Mouse (Mus musculus) regulatory T cell (primary cell): ENCODE data around the gene Sprtn.

Source experiments
- in situ Hi-C: fragments of 300-600 bp; cut with MboI, MseI; formaldehyde crosslinking; loops from one replicate; pipeline ENCODE4 v1.15.1; 2025; ENCODE audit warnings: high pct_unique_total_duplicates

The Sprtn gene

DNA sequence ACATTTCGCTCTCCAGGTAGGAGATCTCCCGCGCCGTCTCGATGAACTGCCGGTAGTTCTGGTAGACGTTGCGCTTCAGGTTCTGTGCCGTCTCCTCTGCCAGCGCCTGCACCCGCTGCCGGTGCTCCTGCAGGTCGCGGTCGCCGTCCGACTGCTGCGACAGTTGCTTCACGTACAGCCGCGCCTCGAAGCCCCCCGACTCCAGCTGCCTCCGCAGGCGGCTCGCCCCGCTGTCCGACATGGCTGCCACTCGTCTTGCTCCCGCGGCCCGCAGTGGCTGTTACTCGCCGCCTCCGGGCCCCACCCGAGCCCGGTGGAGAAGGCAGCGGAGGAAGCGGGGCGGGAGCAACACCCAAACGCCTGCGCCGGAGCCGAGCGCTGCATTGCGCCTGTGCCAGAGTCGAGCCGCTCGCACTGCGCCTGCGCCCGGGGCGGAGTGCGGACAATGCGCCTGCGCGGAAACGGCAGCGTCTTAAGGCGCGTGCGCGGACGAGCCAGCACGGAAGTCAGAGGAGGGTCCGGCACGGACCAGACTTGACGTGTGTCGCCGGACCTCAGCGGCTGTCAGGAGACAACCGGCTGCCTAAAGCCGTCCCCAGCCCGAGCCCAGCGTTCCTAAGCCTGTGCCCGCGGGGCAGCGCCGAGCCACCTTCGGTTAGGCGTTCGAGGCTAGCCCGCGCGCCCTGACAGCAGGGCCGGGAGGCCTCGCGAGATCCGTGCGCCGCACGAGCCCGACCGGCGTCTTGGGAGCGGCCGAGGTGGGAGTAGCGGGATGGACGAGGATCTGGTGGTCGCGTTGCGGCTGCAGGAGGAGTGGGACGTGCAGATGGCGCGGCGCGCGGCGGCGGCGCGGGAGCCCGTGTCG is at the start of gene Sprtn, which contains the start of gene Exoc8:
Gene Sprtn (plus strand): TSS at position 501 of the 865 bp plus-strand sequence.
Gene Exoc8 (minus strand): TSS at position 320 of the 865 bp plus-strand sequence.
- in situ Hi-C loops: no loop called here

DNA sequence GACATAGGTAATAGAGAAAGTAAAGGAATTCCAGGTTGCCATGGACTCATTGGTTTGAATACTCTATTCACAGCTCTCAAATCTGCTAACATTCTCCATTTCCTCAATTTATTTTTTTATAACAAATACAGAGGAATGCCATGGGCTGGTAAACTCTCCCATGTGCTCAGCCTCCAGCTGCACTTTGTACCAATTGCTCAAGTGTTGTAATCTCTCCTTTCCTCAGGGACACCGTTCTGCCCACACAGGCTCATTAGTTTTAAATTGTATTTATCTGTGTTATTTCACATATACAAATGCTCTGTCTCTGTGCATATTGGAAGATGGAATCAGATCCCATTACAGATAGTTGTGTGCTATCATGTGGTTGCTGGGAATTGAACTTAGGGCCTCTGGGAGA is 44.2 kb upstream of the Sprtn start:
- in situ Hi-C loops: no loop called here

DNA sequence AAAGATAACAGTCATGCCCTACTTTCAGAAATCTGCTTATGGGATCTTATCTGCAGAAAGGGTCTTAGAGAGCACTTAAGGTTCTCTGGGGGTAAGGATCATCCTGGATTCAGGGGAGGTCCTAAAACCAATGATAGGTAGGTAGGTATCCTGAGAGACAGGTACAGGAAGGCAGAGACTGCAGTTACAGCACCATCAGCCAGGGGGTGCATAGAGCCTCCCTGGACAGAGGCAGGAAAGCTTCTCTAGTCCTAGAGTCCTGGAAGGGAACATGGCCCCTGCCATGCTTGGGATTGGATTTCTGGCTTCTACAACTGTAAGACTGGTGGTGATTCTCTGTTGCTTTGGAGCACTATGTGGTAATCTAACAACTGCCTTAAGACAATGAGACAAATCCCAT is 38.2 kb upstream of the Sprtn start:
- in situ Hi-C loops: no loop called here

DNA sequence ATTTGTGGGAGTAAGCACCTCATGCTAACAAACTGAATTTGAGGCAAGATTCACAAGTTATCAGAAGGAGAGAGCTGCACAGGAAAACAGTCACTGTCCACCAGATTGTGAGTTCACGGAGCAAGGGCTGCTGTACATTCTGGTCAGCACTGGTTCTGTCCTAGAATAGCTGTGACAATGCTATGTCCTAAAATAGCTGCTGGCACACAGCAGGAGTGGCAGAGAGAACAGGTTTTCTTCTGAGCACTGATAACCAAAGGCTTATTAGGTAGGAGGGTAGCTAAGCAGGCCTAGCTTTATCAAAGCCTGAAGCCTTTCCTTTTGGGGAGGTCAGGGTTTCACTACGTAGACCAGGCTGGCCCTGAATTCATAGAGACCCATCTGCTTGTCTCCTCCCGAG is 37.5 kb upstream of the Sprtn start:
- in situ Hi-C loops: loop anchor here (5.0 kb wide), 1 partner anchor 138 kb away; the partner anchor contains the start of genes Arv1 and Ttc13

DNA sequence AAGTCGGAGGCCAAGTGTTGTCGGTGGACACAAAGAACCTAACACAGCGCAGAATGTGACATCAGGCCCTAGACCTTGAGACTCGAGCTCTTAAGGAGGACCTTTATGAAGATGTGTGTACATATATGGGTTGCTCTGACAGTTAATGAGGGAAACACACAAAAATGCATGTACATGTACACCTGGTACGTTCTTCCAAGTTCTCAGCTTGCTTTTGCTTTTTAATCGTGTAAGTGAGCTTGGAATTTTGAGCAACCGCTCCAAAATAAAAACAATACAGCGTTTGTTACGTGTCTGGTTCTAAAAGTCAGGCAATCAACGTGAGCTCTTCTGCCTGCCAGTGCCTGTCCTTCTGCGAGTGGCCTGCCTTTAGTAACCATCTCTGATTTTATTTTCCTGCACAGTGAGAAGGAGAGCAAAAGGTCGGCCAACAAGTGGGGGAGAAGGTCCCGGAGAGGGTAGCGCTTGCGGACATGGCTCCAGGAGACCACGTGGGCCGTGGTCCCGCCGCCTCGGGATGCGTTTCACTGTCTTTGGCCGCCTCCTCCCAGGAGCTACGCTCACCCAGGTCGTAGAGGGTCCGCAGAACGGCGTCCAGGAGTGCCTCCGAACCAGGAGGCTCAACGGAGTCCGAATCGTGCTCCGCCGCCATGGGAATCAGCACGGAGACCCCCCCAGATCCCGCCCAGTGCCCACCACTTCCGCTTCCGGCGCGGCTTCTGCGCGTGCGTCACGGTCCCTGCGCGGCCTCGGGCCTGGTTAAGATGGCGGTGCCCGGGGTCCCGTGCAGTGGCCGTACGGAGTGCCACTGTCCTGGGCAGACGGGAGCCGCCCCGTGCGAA is 35.1 kb upstream of the Sprtn start, which contains the start of the genes Gnpat and 2810004N23Rik:
Gene Gnpat (plus strand): TSS at position 713 of the 842 bp plus-strand sequence.
Gene 2810004N23Rik (minus strand): TSS at position 800 of the 842 bp plus-strand sequence.
- in situ Hi-C loops: loop anchor here (5.0 kb wide), 1 partner anchor 140 kb away; the partner anchor contains the start of genes Arv1 and Ttc13

DNA sequence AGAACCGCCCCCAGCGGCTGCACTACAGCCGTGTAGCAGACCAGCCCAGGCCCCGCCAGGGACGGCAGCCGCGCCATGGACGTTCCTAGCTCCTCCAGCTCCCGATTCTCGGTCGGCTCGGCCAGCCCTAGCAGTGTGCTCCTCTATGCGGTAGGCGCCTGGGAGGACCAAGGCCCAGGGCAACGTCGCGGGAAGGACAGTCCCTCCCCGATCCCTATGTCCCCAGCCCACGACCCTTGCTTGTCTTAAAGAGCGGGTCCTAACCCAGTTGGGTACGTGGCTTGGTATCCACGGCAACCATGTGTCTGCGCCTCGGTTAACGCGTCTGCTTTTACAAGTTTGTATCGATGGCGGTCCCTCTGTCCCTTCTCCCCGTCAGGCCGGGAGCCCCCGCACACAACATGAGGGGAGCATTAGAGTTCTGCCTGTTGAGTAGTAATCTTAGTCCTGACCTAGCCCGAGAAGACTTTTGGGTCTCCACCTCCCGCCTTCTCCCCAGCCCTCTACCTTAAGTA is 34.5 kb upstream of the Sprtn start:
- in situ Hi-C loops: loop anchor here (5.0 kb wide), 1 partner anchor 141 kb away; the partner anchor contains the start of genes Arv1 and Ttc13

DNA sequence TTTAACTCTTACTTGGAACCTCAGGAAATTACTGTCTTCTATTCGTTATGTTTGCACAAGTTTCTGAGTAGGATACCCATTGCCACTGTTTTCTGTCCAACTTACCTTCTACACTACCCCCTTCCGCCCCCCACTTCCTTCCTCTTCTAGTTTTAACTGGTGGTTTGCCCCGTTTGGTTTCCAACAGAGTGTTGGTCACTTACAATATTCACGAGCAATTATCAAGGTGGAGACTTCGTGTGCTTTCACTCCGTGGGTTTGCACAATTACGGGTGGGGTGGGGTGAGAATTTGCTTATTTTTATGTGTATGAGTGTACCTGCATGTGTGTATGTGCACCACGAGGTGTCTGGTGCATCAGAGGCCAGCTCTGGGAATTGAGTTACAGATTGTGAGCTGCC is 34.0 kb upstream of the Sprtn start:
- in situ Hi-C loops: loop anchor here (5.0 kb wide), 1 partner anchor 141 kb away; the partner anchor contains the start of genes Arv1 and Ttc13

DNA sequence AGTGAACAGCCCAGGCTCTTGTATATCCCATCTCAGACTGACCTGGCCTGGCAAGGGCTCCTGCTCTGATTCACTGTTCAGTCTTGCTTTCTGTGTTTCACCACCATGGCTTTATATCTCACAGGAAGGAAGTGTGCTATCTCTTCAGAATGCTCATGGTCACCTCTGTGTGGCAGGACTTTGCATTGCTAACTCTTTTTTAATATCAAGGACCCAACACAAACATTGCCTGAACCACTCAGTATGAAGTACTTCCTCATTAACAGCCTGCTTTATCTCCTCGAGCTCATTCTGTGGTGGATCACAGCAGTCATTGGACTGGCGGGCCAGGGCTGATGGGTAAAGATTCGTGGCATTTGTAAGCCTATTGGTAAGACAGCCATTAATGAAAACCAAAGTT is 31.0 kb upstream of the Sprtn start:
- in situ Hi-C loops: no loop called here

DNA sequence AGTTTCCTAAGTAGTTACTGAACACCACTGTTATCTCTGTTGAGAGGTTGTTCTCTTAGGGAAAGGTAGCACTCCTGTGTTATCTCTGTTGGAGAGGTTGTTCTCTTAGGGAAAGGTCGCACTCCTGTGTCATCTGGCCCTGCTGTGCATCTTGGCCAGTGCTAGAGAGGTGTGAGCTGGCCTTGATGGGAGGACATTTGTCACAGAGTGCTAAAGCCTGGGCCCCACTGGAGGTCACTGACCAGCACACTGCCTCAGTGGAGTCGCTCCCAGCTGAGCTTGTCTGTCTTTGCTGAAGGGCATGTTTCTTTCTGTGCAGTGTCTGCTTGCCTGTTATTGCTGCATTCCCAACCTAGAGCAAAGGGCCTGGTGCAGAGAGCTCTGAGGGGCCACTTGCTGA is 30.6 kb upstream of the Sprtn start:
- in situ Hi-C loops: no loop called here

DNA sequence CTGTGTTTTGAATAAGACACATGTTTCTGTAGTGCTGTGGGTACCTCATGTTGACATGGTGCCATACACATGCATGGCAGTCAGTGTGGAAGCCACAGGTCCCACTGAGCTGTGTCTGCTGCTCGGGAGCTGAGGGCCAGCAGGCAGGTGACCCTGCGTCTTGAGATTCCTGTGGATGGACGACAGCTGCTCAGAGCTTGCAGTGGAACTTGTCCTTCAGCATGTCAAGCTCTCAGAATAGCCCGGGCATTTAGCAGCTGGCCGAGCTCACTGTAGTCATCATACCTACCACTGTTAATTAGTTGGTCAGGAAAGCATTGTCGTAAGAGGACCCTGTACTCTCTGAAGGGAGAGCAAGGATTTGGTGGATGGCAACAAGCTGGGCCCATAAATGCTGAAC is 28.0 kb upstream of the Sprtn start:
- in situ Hi-C loops: no loop called here

DNA sequence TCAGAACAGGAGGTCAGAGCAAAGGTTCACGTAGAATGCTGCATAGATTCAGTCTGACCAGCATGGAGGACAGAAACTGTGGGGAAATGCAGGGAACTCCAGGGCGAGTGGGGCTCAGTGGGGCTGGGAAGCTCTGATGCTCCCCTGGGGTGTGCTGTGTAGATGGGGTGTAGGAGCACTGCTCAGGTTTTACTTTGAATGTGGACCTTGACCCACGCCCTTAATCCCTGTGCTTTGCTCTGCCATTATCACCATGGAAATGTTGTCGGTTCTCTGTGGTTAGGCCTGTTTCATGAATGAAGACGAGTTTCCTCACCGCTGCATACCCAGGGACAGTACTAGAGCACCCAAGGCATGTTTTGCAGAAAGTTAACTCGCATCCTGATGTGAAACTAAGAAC is 26.2 kb upstream of the Sprtn start:
- in situ Hi-C loops: no loop called here

DNA sequence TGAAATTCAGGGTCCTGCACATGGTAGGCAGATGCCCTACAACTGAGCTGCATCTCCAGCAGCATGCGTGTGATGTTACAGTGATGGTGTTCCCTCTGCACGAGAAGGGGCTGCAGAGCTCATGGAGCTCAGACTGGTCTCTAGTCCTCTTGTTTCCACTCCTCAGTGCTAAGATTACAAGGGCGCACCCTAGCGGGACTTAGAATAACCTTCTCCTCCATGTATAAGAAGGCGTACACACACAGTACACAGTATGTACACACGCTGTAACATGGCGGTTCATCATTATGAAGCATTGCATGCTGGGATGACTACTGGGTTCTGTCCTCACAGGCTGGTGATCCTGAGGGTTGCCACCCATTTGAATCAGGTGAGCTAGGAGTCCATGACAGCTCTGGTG is 25.6 kb upstream of the Sprtn start:
- in situ Hi-C loops: no loop called here

DNA sequence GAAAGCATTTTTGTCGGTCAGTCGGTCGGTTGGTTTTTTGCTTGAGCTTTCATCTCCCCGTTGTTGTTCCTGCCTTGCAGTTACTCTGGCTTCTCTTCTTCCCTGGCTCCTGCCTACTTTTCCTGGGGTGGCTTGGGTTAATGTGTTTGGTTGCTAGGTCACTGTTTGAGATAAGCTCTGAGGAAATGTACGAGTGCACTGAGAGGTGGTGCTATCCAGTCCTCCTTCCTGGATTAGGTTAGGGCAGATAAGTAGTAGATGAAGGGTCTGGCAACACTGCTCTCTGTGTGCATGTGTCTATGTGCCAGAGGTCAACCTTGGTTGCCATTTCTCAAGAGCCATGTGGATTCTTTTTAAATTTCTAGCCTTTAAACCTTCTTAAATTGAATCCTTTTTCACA is 25.0 kb upstream of the Sprtn start:
- in situ Hi-C loops: no loop called here

DNA sequence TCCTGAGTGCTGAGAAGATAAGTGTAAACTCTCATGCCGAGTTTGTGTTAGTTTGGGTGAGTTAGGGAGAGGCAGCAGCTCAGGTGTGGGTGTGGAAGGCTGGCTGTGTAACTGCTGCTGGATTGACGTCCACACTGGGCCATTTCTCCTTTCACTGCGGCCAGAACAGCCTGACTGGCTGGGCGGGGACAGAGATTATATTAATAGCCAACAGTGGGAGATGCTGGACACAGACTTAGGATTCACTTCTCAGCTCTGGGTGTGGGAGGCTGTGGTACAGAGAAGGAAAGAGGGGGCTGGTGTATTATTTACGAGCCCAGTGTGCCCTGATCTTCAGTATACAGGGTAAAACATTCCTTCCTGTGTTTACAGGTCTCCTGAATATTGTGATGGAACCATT is 19.5 kb upstream of the Sprtn start:
- in situ Hi-C loops: no loop called here

DNA sequence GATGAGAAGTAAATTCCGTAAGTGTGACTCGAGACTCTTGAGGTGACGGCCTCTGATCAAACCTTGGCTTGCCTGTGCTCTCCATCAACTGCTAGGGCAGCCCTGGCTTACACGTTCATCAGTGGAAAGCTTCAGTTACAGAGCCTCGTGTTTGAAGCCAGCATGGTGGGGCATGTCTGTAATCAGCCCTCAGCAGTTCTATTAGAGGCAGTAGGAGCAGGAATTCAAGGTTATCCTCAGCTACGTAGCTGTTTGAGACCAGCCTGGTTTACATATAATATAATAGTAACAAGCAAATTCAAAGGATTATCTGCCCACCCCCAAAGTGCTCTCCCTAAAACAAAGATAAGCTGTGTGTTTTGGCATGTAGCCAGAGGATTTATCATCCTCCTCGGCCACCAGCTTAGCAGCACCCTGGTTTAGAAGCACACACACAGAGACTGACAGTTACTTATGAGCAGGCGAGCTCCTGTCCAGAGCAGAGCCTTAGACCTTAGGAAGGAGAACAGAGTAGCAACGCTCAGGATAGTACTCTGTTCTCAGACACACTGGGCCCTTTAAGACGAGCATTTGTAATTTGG is 18.6 kb upstream of the Sprtn start:
- in situ Hi-C loops: no loop called here

DNA sequence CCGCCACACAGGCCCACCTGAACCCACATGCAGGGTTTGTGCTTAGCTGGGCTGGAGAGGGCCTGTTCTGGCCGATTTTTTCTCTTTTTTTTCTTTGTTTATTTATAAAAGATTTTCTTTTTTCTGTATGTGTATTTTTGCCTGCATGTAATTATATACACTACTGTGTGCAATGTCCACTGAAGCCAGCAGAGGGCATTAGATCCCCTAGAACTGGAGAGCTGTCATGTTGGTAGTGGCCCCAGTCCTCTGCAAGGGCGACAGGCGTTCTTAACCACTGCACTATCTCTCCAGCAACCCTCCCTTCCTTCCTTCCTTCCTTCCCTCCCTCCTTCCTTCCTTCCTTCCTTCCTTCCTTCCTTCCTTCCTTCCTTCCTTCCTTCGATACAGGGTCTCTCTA is 9.3 kb upstream of the Sprtn start:
- in situ Hi-C loops: no loop called here

DNA sequence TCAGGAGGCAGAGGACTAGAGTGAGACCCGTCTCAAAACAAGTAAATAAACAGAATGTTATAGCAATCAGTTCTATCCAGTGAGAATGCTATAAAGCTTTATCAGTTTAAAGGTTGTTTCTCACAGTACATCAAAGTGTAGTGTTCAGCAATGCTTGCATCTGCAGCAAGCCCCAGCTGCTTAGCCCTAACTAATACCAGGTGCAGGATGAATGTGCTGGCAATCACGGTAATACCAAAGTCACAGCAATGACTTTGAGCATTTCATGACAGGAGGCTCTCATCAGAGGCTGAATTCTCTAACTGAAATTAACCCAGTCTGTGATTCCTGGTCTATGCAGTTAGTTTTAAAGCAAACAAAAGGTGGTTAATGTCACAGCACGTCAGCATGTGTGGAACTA is 5.1 kb upstream of the Sprtn start:
- in situ Hi-C loops: no loop called here

DNA sequence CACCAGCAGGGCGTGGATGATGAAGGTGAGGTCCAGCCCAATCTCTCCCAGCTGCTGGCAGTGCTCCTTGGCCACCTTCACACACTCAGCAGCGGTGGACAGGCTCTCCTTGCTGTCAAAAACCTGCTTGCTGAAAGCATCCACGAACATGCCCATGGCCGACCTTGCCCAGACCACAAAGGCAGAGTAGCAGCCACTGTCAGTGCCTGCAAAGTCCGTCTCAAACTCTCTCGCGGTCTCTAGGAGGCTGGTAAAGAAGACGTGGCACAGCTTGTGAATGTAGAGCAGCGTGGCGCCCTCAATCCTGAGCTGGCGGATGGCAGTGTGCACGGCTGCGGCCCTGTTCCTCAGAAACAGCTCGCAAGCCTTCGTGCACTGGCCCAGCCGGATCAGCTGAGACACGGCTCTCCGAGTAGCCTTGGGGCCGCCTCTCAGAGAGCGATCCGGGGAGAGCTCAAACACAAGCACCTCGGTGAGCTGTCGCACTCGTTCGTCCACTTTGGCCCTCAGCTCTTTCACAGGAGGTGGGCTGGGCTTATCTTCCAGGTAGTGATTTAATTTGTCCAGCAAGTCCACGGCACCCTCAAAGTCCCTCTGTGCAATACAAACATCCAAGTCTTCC is 1.6 kb upstream of the Sprtn start:
- in situ Hi-C loops: no loop called here

DNA sequence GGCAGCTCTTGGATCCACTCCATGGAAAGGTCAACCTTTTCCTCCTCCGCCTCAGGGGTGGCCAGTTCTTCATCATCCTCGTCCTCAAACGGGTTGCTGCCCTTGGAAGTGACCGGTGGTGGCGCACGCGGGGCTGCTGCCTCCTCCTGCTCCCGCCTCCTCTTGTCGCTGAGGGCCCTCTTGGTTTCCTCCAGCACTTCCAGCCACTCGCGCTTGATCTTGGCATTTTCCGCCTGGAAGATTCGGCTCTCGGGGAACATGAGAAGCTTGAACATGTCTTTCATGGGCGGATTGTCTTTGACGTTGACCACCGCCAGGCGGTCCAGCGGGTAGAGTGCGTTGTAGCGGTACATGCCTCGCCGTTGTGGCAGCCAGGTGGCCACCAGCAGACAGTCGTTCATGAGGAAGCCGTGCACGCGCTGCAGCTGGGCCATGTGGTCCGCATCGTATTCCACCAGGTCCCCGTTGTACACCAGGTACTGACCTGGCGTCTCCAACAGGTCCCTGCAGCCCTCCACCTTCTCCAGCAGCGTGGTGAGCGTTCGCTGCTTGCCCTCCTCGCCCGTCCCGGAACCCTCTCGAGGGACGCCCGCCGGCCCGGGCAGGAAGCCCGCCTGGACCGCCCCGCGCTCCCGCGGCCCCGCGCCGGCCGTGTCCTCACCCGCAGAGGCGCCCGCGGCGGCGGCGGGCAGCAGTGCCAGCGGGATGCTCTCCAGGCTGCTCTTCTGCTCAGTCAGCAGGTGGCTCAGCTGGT is 877 bp upstream of the Sprtn start:
- in situ Hi-C loops: no loop called here

DNA sequence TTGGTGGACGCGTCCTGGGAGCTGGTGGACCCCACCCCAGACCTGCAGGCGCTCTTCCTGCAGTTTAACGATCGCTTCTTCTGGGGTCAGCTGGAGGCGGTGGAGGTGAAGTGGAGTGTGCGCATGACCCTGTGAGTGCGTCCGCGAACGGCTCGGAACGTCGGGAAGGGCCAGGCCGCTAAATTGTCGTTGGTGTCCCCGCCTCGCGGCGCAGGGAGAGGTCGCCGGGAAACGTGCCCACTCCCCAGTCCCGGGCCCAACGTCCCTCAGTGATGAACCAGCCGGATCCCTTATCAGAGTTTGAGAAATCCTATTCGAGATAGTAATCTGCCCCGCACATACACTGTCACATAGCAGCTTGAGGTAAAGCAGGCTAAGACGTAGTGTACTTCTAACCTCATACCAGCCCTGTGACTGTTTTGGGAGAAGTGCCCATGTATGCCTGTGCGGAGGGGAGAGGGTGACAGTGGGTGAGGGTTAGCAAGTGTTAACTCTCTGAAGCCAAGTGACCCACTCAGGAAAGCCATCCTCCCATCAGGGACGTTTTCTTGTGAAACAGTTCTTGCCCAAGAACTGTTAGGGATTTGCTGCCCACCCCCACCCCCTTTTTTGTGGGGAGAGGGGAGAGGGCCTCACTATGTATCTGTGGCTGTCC is 692 bp downstream of the Sprtn start:
- in situ Hi-C loops: no loop called here
